ENCODE assay signal across 16 mouse cellular contexts in genomic region chr16:11753466-11753865, GRCm38 (mm10).
"Had no signal": no experiment of that assay in that cellular context is flagged by ENCODE, and none has a peak within 500 bp of the region (broad histone marks: within the 10 kb centered on the region; RNA-seq: fewer than 3 reads in every experiment).

No protein-coding gene starts in this region.

- H3K4me2 ChIP-seq: neural tube, embryonic 13.5 days; neural tube, embryonic 15.5 days; stomach, embryonic 15.5 days had no signal

- H3K27ac ChIP-seq: neural tube, embryonic 13.5 days; neural tube, embryonic 15.5 days; stomach, embryonic 15.5 days; stomach, postnatal 0 days had no signal

- DNase-seq: retina, postnatal 1 day; right cerebral cortex, adult 18-20 months; right cerebral cortex, postnatal 14 days; right cerebral cortex, postnatal 25 days; right cerebral cortex, postnatal 4 days; spleen, adult 18-20 months; thymus, adult 18-20 months; thymus, adult 2 months; thymus, postnatal 14 days; thymus, postnatal 25 days; thymus, postnatal 36 days; thymus, postnatal 4 days had no signal

- H3K9ac ChIP-seq: neural tube, embryonic 13.5 days; neural tube, embryonic 15.5 days; stomach, embryonic 15.5 days had no signal

- H3K27me3 ChIP-seq: neural tube, embryonic 13.5 days; neural tube, embryonic 15.5 days; stomach, embryonic 15.5 days had no signal

- H3K4me1 ChIP-seq: neural tube, embryonic 13.5 days; neural tube, embryonic 15.5 days; stomach, embryonic 15.5 days had no signal

- H3K9me3 ChIP-seq: neural tube, embryonic 13.5 days; neural tube, embryonic 15.5 days; stomach, embryonic 15.5 days had no signal

- H3K4me3 ChIP-seq: neural tube, embryonic 13.5 days; neural tube, embryonic 15.5 days; stomach, embryonic 15.5 days had no signal

- H3K36me3 ChIP-seq: neural tube, embryonic 15.5 days had no signal
